Mouse (Mus musculus) liver, adult 10 weeks (tissue): ENCODE measurements around the gene Gm2696. TPM values are rescaled to one million over a fixed set of nuclear protein-coding genes. Genes with fewer than 3 reads are reported as not detected.

Source experiments
- polyA plus RNA-seq: library from polyadenylated mRNA; stranded (reverse); fragments of 350-450 nt; fragmentation: Illumina TruSeq; extraction: RNeasy Lipid Tissue Mini Kit (QIAGEN cat#74804); gene quantifications from one replicate; pipeline ENCODE4 v1.2.3, GENCODE M21; 2014; ENCODE audit warnings: low read depth, low replicate concordance

Gm2696 gene
- polyA plus RNA-seq = not detected

DNA sequence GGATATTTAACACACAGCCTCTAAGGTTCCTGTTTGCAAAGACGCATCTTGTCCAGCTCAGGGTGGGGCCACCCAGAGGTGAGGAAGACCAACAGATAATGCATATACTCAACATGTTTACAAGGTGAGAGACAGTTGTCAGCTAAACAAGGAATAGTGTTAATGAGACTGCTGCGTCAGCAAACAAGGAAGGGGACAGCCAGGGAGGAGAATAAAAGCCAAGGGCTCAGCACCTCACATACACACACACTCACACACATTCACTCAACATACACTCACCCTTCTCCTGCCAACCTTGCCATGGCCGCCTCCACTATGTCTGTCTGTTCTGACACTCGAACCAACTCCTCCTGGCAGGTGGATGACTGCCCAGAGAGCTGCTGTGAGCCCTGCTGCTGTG lies at the start of gene Gm2696:
Gene Gm2696, plus strand, starts transcription at position 301 of the 400 bp plus-strand sequence.

DNA sequence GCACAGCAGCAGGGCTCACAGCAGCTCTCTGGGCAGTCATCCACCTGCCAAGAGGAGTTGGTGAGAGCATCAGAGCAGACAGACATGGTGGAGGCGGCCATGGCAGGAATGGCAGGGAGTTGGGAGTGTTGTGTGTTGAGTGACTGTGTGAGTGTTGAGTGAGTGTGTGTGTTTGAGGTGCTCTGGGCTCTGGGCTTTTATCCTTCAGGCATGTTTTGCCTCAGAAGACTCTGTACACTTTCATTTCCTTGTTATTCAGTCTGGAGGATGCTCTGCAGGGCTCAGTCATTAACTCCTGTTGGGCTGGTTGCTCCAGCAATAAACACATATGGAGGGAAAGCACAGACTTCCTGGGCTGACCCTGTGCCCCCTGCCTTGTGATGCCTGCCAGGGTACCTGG lies 43.3 kb upstream of the Gm2696 start, which contains the start of gene Gm3238:
Gene Gm3238, minus strand, starts transcription at position 101 of the 400 bp plus-strand sequence.

DNA sequence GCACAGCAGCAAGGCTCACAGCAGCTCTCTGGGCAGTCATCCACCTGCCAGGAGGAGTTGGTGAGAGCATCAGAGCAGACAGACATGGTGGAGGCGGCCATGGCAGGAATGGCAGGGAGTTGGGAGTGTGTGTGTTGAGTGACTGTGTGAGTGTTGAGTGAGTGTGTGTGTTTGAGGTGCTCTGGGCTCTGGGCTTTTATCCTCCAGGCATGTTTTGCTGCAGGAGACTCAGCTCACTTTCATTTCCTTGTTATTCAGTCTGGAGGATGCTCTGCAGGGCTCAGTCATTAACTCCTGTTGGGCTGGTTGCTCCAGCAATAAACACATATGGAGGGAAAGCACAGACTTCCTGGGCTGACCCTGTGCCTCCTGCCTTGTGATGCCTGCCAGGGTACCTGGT lies 37.6 kb upstream of the Gm2696 start, which contains the start of gene Gm7138:
Gene Gm7138, minus strand, starts transcription at position 101 of the 400 bp plus-strand sequence.

GRCm38 (mm10) chr10:77782442-77782841 lies 32.0 kb upstream of the Gm2696 start, which contains the start of gene Gm3250:
TSS of gene Gm3250 (minus strand) at chr10:77782542.

GRCm38 (mm10) chr10:77787876-77788275 lies 26.6 kb upstream of the Gm2696 start, which contains the start of gene Gm7137:
TSS of gene Gm7137 (minus strand) at chr10:77788200.

DNA sequence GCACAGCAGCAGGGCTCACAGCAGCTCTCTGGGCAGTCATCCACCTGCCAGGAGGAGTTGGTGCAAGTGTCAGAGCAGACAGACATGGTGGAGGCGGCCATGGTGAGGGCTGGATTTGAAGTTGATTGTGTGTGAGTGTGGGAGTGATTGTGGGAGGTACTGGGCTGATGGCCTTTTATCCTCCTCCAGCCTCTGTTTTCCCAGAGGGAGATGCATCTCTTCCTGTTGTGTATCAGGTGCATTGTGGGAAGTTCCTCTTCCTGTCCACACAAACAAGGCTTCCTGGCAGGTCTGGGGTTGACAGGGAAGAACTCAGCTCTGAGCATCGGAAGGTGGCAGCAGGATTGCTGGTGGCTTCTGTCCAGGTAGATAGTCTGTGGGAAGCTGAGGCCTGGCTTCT lies 19.5 kb upstream of the Gm2696 start, which contains the start of gene Gm9639:
Gene Gm9639, minus strand, starts transcription at position 101 of the 400 bp plus-strand sequence.

DNA sequence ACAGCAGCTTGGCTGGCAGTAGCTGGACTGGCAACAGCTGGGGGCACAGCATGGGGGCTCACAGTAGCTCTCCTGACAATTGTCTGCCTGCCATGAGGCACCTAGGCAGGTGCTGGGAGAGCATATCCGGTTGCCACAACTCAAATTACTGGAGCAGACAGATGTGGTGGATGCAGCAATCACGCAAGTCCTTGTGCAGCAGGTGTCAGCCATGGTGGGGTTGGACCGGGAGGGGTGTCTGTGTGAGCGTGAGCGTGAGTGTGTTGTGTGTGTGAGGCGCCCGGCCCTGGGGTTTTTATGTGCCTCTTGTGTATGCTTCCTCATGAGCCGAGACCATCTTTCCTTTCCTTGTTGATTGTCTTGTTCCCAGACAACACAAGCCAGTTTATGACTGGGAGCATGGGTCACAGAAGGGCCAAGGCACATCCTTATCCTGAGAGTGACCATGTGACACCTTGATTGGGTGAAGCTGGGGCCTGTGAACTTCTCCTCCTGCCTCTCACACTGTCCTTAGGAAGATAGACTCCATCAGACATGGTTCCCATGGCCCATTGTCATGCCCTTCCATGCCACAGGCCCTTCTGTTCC lies 15.5 kb upstream of the Gm2696 start, which contains the start of gene Gm19668:
Gene Gm19668, minus strand, starts transcription at position 213 of the 588 bp plus-strand sequence.

DNA sequence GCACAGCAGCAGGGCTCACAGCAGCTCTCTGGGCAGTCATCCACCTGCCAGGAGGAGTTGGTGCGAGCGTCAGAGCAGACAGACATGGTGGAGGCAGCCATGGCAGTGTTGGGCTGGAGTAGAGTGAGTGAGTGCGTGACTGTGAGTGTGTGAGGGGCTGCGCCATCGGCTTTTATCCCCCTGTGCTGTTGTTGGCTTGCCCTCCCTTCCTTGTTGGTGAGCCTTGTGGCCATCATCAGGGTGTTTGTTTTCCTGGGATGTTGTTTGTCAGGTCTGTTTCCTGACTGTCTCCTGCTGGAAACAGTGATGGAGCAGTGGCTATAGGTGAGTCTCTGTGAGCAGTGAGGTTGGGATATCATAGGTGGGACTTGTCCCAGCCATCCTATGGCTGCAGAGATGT lies 2.7 kb upstream of the Gm2696 start, which contains the start of gene Gm9507:
Gene Gm9507, minus strand, starts transcription at position 101 of the 400 bp plus-strand sequence.

DNA sequence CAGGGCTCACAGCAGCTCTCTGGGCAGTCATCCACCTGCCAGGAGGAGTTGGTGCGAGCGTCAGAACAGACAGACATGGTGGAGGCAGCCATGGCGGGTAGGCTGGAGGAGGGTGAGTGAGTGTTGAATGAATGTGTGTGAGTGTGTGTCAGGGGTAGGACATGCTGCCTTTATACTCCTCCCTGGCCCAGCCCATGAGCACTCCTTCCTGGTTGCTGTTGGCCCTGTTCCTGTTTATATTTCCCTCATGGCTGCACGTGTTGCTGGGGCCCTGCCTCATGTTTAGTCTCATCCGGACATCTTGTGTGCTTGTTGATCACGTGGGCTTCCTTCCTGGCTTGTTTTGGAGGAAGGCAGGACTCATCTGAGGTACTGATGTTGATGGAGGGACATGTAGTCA lies 12.5 kb downstream of the Gm2696 start, which contains the start of gene Krtap10-4:
Gene Krtap10-4, minus strand, starts transcription at position 145 of the 400 bp plus-strand sequence.

DNA sequence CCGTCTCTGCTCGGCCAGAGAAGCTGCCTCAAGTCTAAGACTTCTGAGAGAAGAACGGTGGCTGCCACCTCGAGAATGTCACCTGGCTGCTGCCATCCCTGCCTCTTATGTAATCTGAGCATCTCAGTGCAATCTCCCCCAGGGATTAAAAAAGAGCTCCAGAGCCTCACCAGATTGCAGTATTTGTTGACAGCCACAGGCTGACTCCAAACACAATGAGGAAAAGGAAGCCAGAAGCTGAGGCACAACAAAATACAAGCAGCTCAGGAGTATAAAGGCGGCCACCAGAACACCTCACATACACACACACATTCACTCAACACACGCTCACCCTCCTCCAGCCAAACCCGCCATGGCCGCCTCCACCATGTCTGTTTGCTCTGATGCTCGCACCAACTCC lies 21.2 kb downstream of the Gm2696 start, which contains the start of gene Krtap10-10:
Gene Krtap10-10, plus strand, starts transcription at position 301 of the 400 bp plus-strand sequence.

DNA sequence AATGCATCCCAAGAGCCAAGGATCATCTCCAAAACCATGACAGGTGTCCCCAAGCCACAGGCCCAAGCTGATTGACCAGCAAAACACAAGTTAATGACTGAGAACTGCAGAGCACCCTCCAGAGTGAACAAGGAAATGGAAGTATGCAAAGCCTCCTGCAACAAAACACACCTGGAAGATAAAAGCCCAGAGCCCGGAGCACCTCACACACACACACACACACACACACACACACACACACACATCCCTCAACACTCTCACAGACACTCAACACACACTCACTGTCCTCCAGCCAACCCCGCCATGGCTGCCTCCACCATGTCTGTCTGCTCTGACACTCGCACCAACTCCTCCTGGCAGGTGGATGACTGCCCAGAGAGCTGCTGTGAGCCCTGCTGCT lies 32.0 kb downstream of the Gm2696 start, which contains the start of gene Gm36176:
Gene Gm36176, plus strand, starts transcription at position 301 of the 400 bp plus-strand sequence.

DNA sequence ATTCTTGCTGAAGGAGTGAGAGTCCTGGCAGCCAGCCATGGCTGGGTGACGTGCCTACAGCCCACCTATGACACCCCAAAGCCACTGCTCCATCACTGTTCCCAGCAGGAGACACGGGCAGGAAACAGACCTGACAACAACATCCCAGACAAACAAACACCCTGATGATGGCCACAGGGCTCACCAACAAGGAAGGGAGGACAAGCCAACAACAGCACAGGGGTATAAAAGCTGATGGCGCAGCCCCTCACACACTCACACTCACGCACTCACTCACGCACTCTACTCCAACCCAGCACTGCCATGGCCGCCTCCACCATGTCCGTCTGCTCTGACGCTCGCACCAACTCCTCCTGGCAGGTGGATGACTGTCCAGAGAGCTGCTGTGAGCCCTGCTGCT lies 38.1 kb downstream of the Gm2696 start, which contains the start of gene Gm10318:
Gene Gm10318, plus strand, starts transcription at position 301 of the 400 bp plus-strand sequence.

GRCm38 (mm10) chr10:77861675-77862074 lies 47.2 kb downstream of the Gm2696 start, which contains the start of gene Gm3285:
TSS of gene Gm3285 (plus strand) at chr10:77861975.

Other genes with a start within 250 kb of the Gm2696 start
- 158 TPM for gene Pttg1ip, start 233.0 kb upstream of the Gm2696 start, polyA plus RNA-seq
- 72.2 TPM for gene Sumo3, start 208.6 kb upstream of the Gm2696 start, polyA plus RNA-seq
- gene Gm49325, start 208.5 kb upstream of the Gm2696 start, polyA plus RNA-seq = not detected
- 10.8 TPM for gene Ube2g2, start 192.4 kb upstream of the Gm2696 start, polyA plus RNA-seq
- not detected for gene Tspear, start 128.1 kb upstream of the Gm2696 start, polyA plus RNA-seq
- gene Gm19402, start 123.9 kb upstream of the Gm2696 start, polyA plus RNA-seq = not detected
- gene Gm9508, start 117.4 kb upstream of the Gm2696 start, polyA plus RNA-seq = not detected
- gene Gm10272, start 108.1 kb upstream of the Gm2696 start, polyA plus RNA-seq = not detected
- not detected for gene Gm10024, start 103.2 kb upstream of the Gm2696 start, polyA plus RNA-seq
- not detected for gene Gm10142, start 98.9 kb upstream of the Gm2696 start, polyA plus RNA-seq
- not detected for gene Krtap12-1, start 94.1 kb upstream of the Gm2696 start, polyA plus RNA-seq
- not detected for gene Gm10100, start 88.2 kb upstream of the Gm2696 start, polyA plus RNA-seq
- not detected for gene Gm18596, start 72.0 kb upstream of the Gm2696 start, polyA plus RNA-seq
- gene Gm9736, start 63.3 kb upstream of the Gm2696 start, polyA plus RNA-seq = not detected
- not detected for gene Gm3233, start 55.0 kb upstream of the Gm2696 start, polyA plus RNA-seq
- not detected for gene Gm3238, start 43.4 kb upstream of the Gm2696 start, polyA plus RNA-seq
- gene Gm7138, start 37.7 kb upstream of the Gm2696 start, polyA plus RNA-seq = not detected
- gene Gm3250, start 32.1 kb upstream of the Gm2696 start, polyA plus RNA-seq = not detected
- gene Gm7137, start 26.5 kb upstream of the Gm2696 start, polyA plus RNA-seq = not detected
- not detected for gene Gm9639, start 19.6 kb upstream of the Gm2696 start, polyA plus RNA-seq
- gene Gm19668, start 15.5 kb upstream of the Gm2696 start, polyA plus RNA-seq = not detected
- not detected for gene Gm9507, start 2.8 kb upstream of the Gm2696 start, polyA plus RNA-seq
- not detected for gene Krtap10-4, start 12.4 kb downstream of the Gm2696 start, polyA plus RNA-seq
- gene Krtap10-10, start 21.3 kb downstream of the Gm2696 start, polyA plus RNA-seq = not detected
- gene Gm36176, start 32.1 kb downstream of the Gm2696 start, polyA plus RNA-seq = not detected
- gene Gm10318, start 38.2 kb downstream of the Gm2696 start, polyA plus RNA-seq = not detected
- gene Gm3285, start 47.3 kb downstream of the Gm2696 start, polyA plus RNA-seq = not detected
- gene Lrrc3, start 87.9 kb downstream of the Gm2696 start, polyA plus RNA-seq = 15.8 TPM
- 1.7 TPM for gene Trpm2, start 155.9 kb downstream of the Gm2696 start, polyA plus RNA-seq
- 0.72 TPM for gene 1810043G02Rik, start 163.8 kb downstream of the Gm2696 start, polyA plus RNA-seq
- 1.1 TPM for gene Pfkl, start 195.4 kb downstream of the Gm2696 start, polyA plus RNA-seq
- not detected for gene Dnmt3l, start 227.3 kb downstream of the Gm2696 start, polyA plus RNA-seq
- gene Aire, start 228.9 kb downstream of the Gm2696 start, polyA plus RNA-seq = not detected